Mouse (Mus musculus) c-Kit-negative CD71-positive TER-119-positive erythroid progenitor cells, embryonic 14.5 days (primary cell): ENCODE results near the gene Elane.

Source experiments
- DNase-seq: peaks from one replicate; pipeline ENCODE4 v3.0.0-alpha.2; 2013; ENCODE audit warnings: low read depth, low spot score

Gene Elane

GRCm38 (mm10) chr10:79886054-79886453 is at the start of gene Elane:
Gene Elane, plus strand, starts transcription at chr10:79886247.
- DNase-seq, result no peak

- no peak for DNase-seq
These were observed 49.1 kb upstream of the Elane start for GRCm38 (mm10) chr10:79836918-79837317.

- no peak for DNase-seq
These were observed 47.9 kb upstream of the Elane start for GRCm38 (mm10) chr10:79838151-79838550.

GRCm38 (mm10) chr10:79840091-79840490 is 46.0 kb upstream of the Elane start:
- no peak for DNase-seq

GRCm38 (mm10) chr10:79840644-79841551 is 45.1 kb upstream of the Elane start:
- DNase-seq, result no peak

GRCm38 (mm10) chr10:79842322-79842721 is 43.7 kb upstream of the Elane start:
- DNase-seq, result no peak

- no peak for DNase-seq
These were observed 42.6 kb upstream of the Elane start for GRCm38 (mm10) chr10:79843476-79843875.

- DNase-seq, result no peak
These were observed 39.5 kb upstream of the Elane start for GRCm38 (mm10) chr10:79846553-79846952.

GRCm38 (mm10) chr10:79849941-79850628 is 36.0 kb upstream of the Elane start:
- DNase-seq, result no peak

GRCm38 (mm10) chr10:79851653-79852052 is 34.4 kb upstream of the Elane start:
- no peak for DNase-seq

GRCm38 (mm10) chr10:79852107-79852789 is 33.8 kb upstream of the Elane start:
- DNase-seq, result no peak

GRCm38 (mm10) chr10:79852827-79853226 is 33.2 kb upstream of the Elane start:
- DNase-seq, result no peak

- DNase-seq, result peak; percentile 26
These were observed 32.7 kb upstream of the Elane start for GRCm38 (mm10) chr10:79853392-79853791.

GRCm38 (mm10) chr10:79853860-79854795 is 31.9 kb upstream of the Elane start, which contains the start of gene Ptbp1:
Gene Ptbp1, plus strand, starts transcription at chr10:79854427.
- peak; percentile 100 for DNase-seq

- peak; percentile 42 for DNase-seq
These were observed 31.1 kb upstream of the Elane start for GRCm38 (mm10) chr10:79854801-79855541.

- peak; percentile 38 for DNase-seq
These were observed 30.4 kb upstream of the Elane start for GRCm38 (mm10) chr10:79855558-79856184.

GRCm38 (mm10) chr10:79856280-79856679 is 29.8 kb upstream of the Elane start:
- DNase-seq, result no peak

- no peak for DNase-seq
These were observed 29.2 kb upstream of the Elane start for GRCm38 (mm10) chr10:79856704-79857451.

- DNase-seq, result no peak
These were observed 28.6 kb upstream of the Elane start for GRCm38 (mm10) chr10:79857452-79857811.
